Mouse (Mus musculus) brain, embryonic 14.5 days (tissue): ENCODE measurements at regions not wholly inside any gene's neighbourhood (a gene's known extent, or its start where the extent isn't known, plus 50 kb on each side); places are given as distances from the start of the nearest gene placed in this dataset.

Experiments used
- CTCF ChIP-seq: fragments of 200-500 bp; IDR thresholded peaks from 2 replicates; pipeline ENCODE4 v1.5.1; 2012; ENCODE audit warnings: inconsistent platforms, mild to moderate bottlenecking, moderate library complexity, borderline replicate concordance; ENCODE audit not compliant: insufficient read depth, insufficient read length; ENCODE audit errors: extremely low read depth
- POLR2A ChIP-seq: fragments of 200-500 bp; IDR thresholded peaks from 2 replicates; pipeline ENCODE4 v1.6.1; 2012; ENCODE audit warnings: mild to moderate bottlenecking, inconsistent platforms, borderline replicate concordance; ENCODE audit not compliant: poor library complexity, insufficient read depth, insufficient read length, severe bottlenecking; ENCODE audit errors: extremely low read depth

DNA sequence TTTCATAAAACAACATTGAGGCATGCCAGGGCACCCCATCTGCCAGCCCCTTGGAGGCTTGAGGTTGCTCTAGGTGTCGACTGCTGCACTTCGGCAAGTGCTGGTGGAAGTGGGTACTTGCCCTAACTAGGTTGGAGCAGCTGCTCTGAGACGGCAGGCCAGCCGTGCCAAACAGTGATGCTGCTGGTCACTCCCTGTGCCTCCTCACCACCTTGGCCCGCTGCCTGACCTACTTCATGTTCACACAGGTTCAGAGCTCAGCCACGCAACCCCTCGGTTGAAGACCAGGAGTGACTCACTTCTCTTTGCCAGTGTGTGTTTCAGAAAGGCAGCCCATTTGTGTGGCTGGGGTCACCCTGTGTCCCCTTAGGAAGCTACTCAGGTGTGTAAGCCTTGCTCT is 540.3 kb upstream of the Tbx3 start:
- TF ChIP-seq CTCF: no peak
- TF ChIP-seq POLR2A: no peak
